Mouse (Mus musculus): Measurements from ENCODE around the gene Gm48552.

DNA sequence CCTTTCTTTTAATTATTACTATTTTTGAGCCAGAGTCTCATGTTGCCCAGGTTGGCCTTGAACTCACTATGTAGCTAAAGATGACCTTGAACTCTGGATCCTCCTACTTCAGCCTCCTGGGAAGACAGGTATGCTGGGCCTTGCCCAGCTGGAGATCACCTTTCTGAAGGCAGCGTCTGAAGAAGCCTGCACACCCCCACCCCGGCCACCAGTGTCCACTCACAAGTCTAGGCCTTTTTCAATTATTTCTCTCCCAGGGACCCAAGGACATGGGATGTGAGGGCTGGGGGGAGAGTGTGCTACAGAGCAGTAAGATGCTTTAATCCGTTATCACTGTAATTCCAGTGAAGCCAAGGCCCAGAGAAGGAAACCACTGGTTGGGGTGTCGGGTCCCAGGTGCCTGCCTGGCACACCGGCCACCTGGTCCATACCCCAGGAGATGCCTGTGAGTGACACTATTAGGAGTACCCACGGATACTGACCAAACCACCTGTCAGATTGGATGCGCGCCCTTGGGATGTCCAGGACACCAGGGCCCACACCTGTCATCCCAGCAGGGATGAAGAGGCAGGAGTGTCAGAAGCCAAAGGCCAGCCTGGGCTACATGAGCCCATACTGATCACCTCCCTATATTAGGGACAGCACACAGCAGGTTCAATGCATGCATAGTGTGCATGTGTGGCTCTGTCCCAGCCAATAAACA, 39.1 kb downstream of the Gm48552 start:
- TF ChIP-seq CTCF (IDR thresholded peaks at IDR 0.05; ENCODE audit: low read depth) (no peak), EP300 (optimal IDR thresholded peaks at IDR 0.05) (no peak)
